Mouse (Mus musculus) heart, postnatal 0 days (tissue): ENCODE measurements at regions not wholly inside any gene's neighbourhood (a gene's known extent, or its start where the extent isn't known, plus 50 kb on each side); places are given as distances from the start of the nearest gene placed in this dataset.

ENCODE experiments used
- CTCF ChIP-seq: IDR thresholded peaks from 2 replicates; pipeline ENCODE4 v1.5.1; 2016; ENCODE audit warnings: antibody characterized with exemption, control low read depth, low read depth
- EP300 ChIP-seq: IDR thresholded peaks from 2 replicates; pipeline ENCODE4 v1.6.1; 2016; ENCODE audit warnings: antibody characterized with exemption, low read depth

DNA sequence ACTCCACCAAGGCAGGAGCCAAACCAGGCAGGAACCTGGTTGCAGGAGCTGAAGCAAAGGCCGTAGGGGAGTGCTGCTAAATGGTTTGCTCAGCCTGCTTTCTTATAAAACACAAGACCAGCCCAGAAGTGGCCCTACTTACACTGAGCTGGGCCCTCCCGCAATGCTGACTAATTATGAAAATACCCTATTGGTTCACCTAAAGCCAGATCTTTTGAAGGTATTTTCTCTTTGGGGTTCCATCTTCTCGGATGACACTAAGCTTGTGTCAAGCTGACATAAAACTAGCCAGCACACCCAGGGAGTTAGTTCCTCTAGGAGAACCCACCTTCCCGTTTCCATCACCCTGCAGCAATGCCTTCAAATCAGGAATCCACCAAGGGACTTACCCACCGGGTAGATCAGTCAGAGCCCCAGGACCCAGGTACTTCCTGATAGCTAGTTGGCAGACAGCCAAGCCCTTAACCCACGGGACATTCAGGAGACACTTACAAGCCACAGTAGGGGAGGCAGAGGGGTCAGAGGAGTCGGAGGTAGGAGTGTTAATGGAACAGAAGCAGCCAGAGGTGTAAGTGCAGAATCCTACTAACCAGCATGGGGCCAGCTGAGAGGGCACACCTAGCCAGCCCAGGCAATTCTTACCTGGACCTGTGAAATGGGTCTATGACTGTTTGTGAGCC is 158.9 kb downstream of the Rab11fip4 start:
- TF ChIP-seq CTCF (no peak), EP300 (no peak)
